Mouse (Mus musculus): Measurements from ENCODE around the gene Calr. TPM values are rescaled to one million over a fixed set of nuclear protein-coding genes. Genes with fewer than 3 reads are reported as not detected.

Gene Calr
- total RNA-seq, 2 experiments from 2014 or later: 365 to 441 TPM

DNA sequence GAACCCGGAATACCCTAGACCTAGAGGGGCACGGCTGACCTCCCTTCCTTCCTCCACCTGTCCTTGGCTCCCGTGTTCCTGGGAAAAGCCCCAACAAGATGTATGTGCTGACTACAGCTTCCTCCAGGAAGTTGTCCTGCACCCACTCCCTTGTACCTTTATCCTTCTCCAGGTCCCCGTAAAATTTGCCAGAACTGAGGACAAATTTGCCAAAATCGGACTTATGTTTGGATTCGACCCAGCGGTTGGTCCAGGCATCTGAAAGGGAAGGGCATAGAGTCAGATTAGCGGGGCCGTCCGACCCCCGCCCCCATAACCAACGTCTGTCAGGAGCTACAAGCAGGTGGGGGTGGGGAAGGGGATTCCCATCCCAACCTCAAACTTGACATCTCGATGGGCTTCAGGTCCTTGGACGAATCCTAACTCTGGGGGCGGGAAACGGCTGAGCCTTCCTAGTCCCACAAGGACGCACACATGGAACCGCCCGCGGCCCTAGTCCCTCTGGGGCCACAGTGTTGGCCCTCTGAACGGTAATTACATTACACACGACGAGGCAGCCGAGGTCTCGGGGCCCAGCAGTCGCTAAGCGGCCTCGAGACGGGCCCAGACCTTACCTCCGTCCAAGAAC, 526 bp downstream of the Calr start:
- intact Hi-C loops (cut with DNase I): loop anchor here (5.0 kb wide), 1 partner anchor 1239 kb away; the partner anchor contains the start of genes Dnajb1 and Tecr

DNA sequence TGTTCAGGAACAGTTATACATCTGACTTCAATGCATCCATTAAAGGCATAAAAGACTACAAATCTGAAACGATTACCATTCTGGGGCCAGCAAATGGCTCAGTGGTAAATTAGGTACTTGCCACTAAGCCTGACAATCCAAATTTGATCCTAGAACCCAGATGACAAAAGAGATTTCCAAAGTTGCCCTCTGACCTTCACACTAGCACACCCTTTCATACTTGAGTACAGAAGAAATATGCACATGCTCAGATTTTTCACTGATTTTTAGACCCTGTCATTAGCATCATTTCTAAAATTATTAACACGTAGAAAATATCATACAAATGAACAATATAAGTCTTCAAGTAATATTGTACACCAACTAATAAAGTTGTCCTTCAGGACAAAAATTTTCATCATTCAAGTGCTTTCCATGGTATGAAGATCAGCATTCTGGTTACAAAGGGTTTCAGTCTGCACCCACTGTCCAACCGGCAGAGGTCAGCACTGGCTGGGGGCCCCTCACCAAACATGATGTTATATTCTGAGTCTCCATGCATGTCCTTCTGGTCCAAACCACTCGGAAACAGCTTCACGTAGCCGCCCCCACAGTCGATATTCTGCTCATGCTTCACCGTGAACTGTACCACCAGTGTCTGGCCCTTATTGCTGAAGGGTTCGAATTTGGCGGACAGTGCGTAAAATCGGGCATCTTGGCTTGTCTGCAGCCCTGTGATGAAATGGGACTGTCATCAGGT, 1.2 kb downstream of the Calr start:
- intact Hi-C loops (cut with DNase I): loop anchor here (5.0 kb wide), 1 partner anchor 1238 kb away; the partner anchor contains the start of genes Dnajb1 and Tecr
- no peak for DNase-seq (ENCODE audit: low spot score)

More for the DNA sequence above, 526 bp downstream of the Calr start:
- no peak for DNase-seq (ENCODE audit: low spot score)

DNA sequence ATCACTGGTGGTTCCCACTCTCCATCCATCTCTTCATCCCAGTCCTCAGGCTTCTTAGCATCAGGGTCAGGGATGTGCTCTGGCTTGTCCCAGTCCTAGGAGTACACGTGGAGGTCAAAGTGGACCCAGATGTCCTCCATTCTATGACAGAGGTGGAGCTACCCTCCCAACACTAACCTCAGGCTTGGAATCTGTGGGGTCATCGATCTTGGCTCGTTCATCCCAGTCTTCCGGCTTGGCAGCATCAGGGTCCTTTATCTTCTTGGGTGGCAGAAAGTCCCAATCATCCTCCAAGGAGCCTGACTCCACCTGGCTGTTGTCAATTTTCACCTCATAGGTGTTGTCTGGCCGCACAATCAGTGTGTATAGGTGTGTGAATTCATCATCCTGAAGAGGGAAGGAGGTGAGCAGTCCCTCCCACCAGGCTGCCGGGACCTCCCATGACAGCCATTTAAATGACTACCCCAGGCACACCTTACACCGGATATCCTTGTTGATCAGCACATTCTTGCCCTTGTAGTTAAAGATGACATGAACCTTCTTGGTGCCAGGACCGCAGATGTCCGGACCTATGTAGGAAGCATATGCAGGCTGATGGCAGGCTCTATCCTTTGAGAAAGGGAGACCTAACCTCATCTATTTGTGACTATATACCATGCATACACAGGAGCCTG, 2.2 kb downstream of the Calr start:
- intact Hi-C loops (cut with DNase I): loop anchor here (5.0 kb wide), 1 partner anchor 1237 kb away; the partner anchor contains the start of genes Dnajb1 and Tecr
- no peak for DNase-seq (ENCODE audit: low spot score)

DNA sequence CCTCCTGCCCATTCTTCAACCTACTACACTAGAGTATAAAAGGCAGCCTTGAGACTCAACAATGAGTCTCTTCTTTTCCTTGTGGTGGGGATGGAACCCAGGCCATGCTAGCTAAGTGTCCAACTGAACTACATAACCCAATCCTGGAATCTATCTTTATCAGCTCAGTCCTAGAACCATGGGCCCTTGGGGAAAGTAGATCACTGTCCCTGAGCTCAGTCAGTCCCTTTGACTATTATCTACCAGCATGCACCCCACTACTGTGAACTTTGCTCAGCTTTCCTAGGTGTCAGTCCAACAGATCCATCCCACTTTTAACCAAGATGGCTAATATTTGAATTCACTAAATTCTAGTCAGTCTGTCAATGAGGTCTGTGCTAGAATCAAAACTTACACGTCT, 5.2 kb downstream of the Calr start:
- intact Hi-C loops (cut with DNase I): no loop called here
- DNase-seq (ENCODE audit: low spot score): no peak

DNA sequence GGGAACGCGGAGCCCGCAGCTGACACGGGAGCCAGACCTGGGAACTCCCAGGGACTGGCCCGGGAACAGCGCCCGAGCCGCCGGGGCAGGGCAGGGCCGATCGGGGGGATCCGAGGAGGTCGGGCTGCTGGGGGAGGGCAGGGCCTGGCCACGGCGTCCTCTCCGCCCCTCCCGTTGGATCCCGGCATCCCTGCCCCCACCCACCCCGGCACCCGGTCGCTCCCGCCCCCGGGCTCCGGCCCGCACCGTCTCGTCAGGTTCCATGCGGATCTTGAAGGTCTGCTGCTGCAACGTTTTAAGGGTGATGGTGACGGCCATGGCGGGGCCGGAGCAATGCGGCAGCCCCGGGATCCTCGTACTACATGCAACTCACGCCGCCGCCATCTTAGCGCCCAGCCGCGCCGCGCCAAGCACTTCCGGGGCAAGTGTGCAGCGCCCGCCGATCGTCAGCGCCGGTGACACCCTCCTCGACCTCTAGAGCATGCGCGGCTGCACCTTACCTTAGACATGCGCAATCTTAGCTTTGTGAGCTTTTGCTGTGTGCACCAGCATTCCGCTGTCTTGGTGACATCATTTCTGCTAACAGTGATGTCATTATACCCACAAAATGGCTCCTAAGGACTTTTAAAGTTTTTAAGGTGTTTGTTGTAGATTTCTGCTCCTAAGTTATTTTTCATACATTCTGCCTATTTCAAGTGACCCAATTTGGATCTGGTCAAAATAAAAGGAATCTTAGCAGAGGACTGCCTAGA, 6.3 kb downstream of the Calr start, which contains the start of gene Rad23a:
Gene Rad23a, minus strand, starts transcription at position 418 of the 752 bp plus-strand sequence.
- DNase-seq (ENCODE audit: low spot score): peak; percentile 80
- intact Hi-C loops (cut with DNase I): no loop called here

DNA sequence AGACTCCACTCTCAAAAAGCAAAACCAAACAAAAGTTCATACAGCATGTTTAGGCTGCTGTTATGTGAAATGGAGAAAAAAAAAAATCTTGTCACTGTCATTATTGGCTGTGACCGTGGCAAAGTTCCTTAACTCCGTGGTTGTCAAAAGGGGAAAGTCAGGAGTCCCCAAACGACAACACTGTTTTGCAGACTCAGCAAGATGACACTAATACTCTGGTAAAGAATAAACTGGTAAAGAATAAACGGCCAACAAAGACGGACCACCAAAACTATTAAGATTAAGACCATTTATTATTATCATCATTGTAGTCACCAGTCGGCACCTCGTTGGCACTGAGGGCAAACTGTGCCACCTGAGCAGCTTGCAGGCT, 6.9 kb downstream of the Calr start:
- no peak for DNase-seq (ENCODE audit: low spot score)
- intact Hi-C loops (cut with DNase I): no loop called here

DNA sequence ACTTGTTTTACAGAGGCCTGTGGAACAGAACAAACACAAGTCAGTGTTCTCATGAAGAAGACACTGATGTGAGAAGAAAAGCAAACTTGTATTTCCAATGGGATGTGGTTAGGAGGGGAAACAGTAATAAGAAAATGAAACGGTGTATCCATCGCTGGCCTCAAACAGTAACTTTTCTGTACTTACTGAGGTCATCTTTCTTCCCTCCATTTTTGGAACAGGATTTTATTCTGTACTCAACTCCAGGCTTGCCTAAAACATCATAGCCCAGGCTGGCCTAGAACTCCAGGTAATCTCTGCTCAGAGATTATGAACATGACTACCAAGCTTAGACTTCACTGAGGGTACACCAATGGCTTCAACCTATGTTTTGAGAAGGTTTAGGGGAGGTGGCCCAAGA, 7.3 kb downstream of the Calr start:
- DNase-seq (ENCODE audit: low spot score): no peak
- intact Hi-C loops (cut with DNase I): no loop called here

DNA sequence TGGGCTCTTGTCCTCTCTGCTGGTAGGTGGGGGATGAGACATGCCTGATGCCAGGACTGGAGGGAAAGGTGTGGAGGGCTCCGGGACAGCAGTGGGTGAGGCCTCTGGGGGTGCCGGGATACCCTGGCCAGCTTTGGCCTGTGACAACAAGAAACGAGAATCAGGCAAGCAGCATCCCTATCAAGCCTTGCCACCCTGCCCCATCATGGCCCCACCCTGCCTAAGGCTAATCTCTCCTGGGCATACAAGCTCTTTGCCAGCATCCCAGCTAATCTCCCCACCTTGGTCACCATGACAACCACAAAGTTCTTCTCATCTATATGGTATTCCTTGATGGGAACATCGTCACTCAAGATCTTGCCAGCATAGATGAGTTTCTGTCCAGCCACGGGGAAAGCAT, 8.2 kb downstream of the Calr start:
- intact Hi-C loops (cut with DNase I): no loop called here
- no peak for DNase-seq (ENCODE audit: low spot score)

DNA sequence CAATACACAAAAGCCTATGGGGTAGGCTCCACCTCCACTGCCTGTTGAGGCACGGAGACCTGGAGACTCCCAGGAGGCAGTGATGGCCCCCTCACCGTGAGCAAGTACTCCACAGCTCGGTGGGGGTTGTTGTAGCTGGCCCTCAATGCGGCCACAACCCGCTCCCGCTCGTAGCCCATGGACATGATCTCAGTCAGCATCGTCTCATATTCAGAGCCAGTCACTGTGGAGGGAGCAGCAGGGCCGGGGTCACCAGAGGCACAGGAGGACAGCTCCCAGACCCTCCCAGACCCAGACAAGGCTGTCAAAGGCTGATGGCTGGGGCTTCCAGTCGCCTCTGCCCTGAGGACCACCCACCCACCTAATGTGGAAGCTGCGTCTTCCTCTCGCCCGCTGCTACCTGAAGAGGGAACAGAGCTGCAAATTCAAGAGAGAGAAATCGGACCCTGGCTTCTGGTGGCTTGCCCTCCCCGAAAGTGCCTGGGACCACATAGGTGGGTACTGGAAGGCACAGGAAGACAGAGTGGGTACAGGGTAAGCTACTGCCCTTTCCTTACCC, 8.7 kb downstream of the Calr start:
- intact Hi-C loops (cut with DNase I): no loop called here

DNA sequence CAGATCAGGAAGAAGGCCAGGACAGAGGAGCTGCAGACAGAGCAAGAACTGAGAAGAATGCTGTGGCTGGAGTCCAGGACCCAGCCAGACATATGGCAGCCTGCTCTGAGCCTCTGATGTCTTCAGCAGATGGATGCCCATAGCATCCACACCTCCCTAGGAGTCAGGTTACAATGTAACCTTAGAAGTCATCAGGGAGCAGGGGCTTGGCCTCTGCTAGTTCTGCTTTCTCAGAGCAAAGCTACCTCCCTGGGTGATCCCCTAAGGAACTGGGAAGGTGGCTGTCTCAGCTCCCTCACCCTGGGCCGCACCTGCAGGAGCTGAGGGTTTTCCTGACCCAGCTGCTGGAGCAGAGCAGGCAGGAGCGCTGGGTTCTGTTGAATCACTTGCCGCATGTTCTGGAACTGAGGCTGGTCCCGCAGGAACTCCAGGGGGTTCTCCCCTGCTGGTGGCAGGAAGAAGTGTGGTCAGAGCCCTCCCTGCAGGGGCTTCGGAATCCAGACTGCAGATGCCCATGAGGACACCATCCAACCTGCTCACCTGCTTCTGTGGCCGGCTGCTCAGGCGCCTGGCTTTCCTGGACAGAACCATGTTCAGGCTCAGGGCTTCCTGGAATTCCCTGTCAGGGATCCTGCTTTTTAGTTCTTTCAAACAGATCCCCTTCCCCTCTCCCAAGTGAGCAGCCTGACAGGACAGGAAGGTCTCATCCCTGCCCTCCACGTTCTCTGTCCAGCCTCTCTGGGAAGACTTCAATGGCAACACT, 9.4 kb downstream of the Calr start:
- intact Hi-C loops (cut with DNase I): no loop called here
- DNase-seq (ENCODE audit: low spot score): no peak

More for the DNA sequence above, 8.7 kb downstream of the Calr start:
- no peak for DNase-seq (ENCODE audit: low spot score)

DNA sequence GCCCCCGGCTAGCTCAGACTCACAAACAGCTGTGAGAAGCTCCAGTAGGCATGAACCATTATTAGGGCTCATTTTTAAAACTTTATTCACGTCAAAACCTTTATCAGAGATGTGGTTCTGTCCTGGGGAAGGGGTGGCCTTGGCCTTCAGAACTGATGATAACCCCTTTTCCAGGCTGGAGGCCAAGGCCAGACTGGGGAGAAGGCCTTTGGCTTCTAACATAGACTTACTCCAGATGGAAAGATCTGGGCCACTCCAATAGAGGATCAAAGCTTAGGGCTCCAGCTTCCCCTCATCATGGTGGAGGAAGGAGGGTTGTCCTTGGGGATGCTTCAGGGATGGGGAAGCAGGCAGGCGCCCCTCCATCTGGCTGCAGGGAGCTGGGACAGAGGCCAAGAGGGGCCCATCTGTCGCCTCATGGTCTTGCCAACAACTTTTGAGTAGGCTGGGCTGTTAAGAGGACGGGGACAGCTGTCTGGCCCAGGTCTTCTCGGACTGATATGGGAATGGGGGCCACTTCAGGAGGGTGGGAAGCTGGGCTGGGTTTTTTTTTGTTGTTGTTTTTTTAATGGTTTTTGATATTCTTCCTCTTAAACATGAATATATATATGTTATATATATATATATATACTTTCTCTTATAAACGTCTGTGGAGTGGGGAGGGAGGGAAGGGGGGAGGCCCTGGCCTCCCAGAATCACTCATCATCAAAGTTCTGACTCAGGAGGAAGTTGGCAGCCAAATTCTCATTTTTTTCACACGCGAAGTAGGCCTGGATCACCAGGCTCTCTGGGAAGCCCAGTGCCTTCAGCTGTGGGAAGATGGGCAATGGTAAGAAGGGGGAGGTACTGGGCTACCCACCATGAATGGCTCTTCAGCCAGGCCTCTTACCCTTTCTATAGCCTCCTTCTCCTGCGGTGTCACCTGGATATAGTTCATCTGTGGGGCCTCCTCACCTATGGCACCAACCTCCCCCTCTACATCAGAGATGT, 11.6 kb downstream of the Calr start:
- intact Hi-C loops (cut with DNase I): no loop called here
- no peak for DNase-seq (ENCODE audit: low spot score)

DNA sequence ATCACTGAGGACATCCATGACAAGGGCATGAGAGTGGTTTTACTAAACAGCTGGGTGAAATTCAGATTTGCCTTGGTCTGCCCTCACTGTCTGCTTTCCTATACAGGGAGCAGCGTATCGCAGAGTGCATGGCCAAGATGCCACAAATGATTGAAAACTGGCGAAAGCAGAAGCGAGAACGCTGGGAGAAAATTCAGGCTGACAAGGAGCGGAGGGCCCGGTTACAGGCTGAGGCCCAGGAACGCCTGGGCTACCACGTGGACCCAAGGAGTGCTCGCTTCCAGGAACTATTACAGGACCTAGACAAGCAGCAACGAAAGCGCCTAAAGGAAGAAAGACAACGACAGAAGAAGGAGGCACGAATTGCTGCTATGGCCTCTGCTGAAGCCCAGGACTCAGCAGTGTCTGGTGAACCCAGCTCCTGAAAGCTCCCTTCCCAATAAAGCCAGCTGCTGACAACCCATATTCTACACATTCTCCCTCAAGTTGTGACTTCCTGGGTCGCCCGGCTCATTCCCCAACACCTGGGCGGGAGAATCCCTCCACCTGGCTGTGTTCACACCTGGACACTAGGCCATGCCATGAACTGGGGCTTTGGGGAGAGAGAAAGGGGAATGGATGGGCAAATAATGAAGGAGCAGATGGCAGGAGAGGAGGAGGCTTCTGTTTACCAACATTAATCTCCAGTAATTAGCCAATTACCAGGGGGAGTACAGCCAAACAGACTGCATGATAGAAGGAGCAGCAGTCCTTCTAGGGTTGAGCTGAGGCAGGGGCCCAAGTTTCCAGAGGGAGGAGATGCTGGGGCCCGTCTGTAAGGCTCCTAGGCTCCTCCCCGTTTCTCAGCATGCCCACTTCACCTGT, 12.5 kb downstream of the Calr start:
- no peak for DNase-seq (ENCODE audit: low spot score)
- intact Hi-C loops (cut with DNase I): no loop called here

DNA sequence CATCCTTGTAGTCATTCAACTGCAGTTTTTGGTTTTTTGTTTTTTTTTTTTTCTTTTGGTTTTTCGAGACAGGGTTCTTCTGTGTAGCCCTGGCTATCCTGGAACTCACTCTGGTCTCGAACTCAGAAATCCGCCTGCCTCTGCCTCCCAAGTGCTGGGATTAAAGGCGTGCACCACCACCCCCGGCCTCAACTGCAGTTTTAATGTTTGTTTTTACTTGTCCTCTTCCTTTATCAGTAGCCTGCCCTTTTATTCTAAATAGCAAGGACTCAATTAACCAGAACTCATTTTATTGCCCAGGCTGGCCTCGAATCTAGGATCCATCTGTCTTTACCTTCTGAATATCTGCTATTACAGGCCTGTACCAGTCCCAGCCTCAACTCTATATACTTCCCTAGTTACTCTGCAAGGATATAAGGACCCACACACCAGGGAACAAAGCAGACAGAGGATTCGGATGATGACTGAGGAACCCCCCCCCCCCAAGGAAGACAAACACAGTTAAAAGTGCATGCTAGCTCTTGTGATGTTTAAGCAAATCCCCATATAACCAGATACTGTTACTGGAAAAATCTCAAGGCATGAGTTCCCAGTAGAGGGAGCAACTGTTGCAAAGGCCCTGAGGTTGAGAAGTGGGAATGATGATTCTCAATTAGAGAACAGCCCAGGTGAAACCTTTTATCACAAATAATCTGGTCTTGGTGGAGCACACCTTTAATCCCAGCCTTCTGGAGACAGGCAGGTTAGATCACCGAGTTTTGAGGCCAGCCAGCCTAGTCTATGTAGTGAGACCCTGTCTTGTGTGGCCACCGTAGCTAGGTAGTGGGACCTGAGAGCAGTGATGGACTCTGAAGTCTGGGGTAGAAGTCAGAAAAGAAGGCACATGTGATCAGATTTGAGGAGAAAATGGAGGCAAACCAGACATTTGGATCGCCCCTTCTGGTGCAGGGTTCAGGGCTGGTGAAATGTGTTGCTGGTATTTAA, 13.7 kb downstream of the Calr start:
- DNase-seq (ENCODE audit: low spot score): no peak
- intact Hi-C loops (cut with DNase I): no loop called here

DNA sequence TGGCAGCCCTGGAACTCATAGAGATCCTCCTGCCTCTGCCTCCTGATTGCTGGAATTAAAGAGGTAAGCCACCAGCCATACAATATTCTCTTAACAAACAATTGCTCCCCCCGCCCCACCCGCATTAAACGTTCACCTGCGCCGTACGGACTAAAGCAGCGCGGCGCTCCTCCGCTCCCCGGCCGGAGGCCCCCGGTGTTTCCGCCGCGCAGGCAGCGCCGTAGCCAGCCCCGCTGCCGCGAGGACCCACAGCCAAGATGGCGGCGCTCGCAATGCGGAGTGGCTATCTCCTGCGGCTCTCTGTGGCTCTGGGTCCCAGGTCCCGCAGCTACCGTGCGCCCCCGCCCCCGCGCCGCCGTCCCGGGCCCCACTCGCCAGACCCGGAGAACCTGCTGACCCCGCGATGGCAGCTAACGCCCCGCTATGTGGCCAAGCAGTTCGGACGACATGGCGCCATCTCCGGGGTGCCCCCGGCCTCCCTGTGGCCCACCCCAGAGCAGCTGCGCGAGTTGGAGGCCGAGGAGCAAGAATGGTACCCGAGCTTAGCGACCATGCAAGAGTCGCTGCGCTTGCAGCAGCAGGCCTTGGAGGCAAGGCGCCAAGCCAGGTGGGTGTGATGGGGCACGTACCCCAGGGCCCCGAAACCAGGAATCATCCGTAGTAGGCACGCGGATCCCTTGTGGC, 14.6 kb downstream of the Calr start:
- intact Hi-C loops (cut with DNase I): no loop called here
- peak; percentile 56 for DNase-seq (ENCODE audit: low spot score)

DNA sequence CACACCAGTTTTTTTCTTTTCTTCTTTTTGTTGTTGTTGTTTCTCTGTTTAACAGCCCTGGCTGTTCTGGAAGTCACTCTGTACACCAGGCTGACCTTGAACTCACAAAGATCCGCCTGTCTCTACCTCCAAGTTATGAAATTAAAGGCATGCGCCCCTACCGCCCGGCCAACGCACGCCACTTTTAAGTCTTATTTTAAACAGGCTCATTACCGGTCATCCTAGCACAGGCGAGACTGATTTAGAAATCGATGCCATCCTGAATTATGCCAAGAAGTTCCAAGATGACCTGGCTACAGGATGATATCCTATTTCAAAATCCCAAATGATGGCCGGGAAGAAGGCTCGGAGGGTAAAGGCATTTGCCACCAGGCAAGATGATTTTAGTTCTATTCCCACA, 15.2 kb downstream of the Calr start, which contains the start of gene Gadd45gip1:
Gene Gadd45gip1, plus strand, starts transcription at position 33 of the 400 bp plus-strand sequence.
- intact Hi-C loops (cut with DNase I): no loop called here
- DNase-seq (ENCODE audit: low spot score): no peak
